Mouse (Mus musculus): ENCODE measurements at regions not wholly inside any gene's neighbourhood (a gene's known extent, or its start where the extent isn't known, plus 50 kb on each side); places are given as distances from the start of the nearest gene placed in this dataset.

DNA sequence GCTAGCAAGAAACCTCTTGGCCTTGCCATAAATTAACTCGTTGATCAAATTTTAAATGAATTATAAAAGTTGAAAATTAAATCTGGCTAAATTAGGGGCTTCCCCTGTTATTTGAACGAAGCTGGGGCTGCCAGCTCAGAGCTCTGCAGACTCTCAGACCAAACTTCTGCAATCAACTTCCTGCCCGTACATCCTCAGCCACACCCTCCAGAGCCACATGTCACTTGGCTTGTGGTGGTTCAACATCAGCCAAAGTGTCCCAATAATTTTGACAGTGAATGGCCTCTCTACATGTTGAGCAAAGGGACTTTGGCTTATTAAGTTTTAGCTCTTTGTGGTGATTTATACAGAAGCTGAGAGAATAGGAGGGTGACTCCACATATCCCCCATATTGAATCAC lies 242.8 kb upstream of the Irx3 start:
- no peak for TF ChIP-seq POLR2A (IDR thresholded peaks at IDR 0.05; ENCODE audit: borderline replicate concordance, extremely low read depth, insufficient read depth, insufficient read length, poor library complexity, severe bottlenecking)
- TF ChIP-seq CTCF (IDR thresholded peaks at IDR 0.05; ENCODE audit: borderline replicate concordance, extremely low read depth, insufficient read depth, insufficient read length) = no peak

All from brain, embryonic 14.5 days (tissue).